Mouse (Mus musculus): ENCODE results near the gene Cldn10.

GRCm38 (mm10) chr14:118777478-118777877, 10.2 kb upstream of the Cldn10 start:
- TF ChIP-seq CTCF (IDR thresholded peaks at IDR 0.05; ENCODE audit: control insufficient read depth, insufficient read depth, low read length) (no peak), POLR2A (IDR thresholded peaks at IDR 0.05; ENCODE audit: borderline replicate concordance, control insufficient read depth, low read depth, low read length) (no peak)
